Mouse (Mus musculus) C2C12 (cell line): ENCODE data around the gene Tmem131l. TPM values are rescaled to one million over a fixed set of nuclear protein-coding genes. Genes with fewer than 3 reads are reported as not detected.

Experiments
- H3K27me3 ChIP-seq: one replicate; pipeline ENCODE4 v1.6.1; 2011; ENCODE audit not compliant: control insufficient read depth, insufficient read depth, insufficient read length
- H3K36me3 ChIP-seq: one replicate; pipeline ENCODE4 v1.6.1; 2011; ENCODE audit not compliant: control insufficient read depth, insufficient read depth
- H3K4me3 ChIP-seq: one replicate; pipeline ENCODE4 v1.5.1; 2011; ENCODE audit warnings: mild to moderate bottlenecking, control low read depth; ENCODE audit not compliant: poor library complexity, insufficient read depth, severe bottlenecking
- H3K79me2 ChIP-seq: one replicate; pipeline ENCODE4 v1.6.1; 2011; ENCODE audit not compliant: control insufficient read depth, insufficient read depth
- H3K79me3 ChIP-seq: one replicate; pipeline ENCODE4 v1.6.1; 2011; ENCODE audit warnings: low read depth, control low read depth
- H3ac ChIP-seq: one replicate; pipeline ENCODE3; 2011; ENCODE audit warnings: low read depth; ENCODE audit not compliant: control insufficient read depth, insufficient read length
- CEBPB ChIP-seq: IDR thresholded peaks from one replicate; pipeline ENCODE4 v1.6.1; 2011; ENCODE audit warnings: low read depth, mild to moderate bottlenecking, control low read depth, moderate library complexity
- CTCF ChIP-seq: IDR thresholded peaks from one replicate; pipeline ENCODE4 v1.5.1; 2011; ENCODE audit not compliant: control insufficient read depth, insufficient read depth, insufficient read length
- FOSL1 ChIP-seq: IDR thresholded peaks from one replicate; pipeline ENCODE4 v1.8.0; 2011; ENCODE audit warnings: mild to moderate bottlenecking, low read length; ENCODE audit not compliant: poor library complexity, insufficient read depth, severe bottlenecking
- MAX ChIP-seq: IDR thresholded peaks from one replicate; pipeline ENCODE4 v1.6.1; 2011; ENCODE audit warnings: mild to moderate bottlenecking, control low read depth
- MYOD1 ChIP-seq: IDR thresholded peaks from one replicate; pipeline ENCODE4 v1.6.1; 2011; ENCODE audit warnings: low read depth; ENCODE audit not compliant: control insufficient read depth, insufficient read length
- MYOG ChIP-seq: IDR thresholded peaks from one replicate; pipeline ENCODE4 v1.6.1; 2011; ENCODE audit not compliant: control insufficient read depth, insufficient read length; ENCODE audit errors: extremely low read depth
- USF1 ChIP-seq: IDR thresholded peaks from one replicate; pipeline ENCODE4 v1.6.1; 2011; ENCODE audit warnings: low read depth, mild to moderate bottlenecking, control low read depth, moderate library complexity
- polyA plus RNA-seq: library from polyadenylated mRNA; unstranded; fragments of >200 nt; fragmentation: generic; extraction: Trizol; gene quantifications from one replicate; pipeline ENCODE4 v1.2.1, GENCODE M21; 2012; ENCODE audit warnings: missing spikeins

Gene Tmem131l
- polyA plus RNA-seq, 1 experiment = 10.4 TPM

DNA sequence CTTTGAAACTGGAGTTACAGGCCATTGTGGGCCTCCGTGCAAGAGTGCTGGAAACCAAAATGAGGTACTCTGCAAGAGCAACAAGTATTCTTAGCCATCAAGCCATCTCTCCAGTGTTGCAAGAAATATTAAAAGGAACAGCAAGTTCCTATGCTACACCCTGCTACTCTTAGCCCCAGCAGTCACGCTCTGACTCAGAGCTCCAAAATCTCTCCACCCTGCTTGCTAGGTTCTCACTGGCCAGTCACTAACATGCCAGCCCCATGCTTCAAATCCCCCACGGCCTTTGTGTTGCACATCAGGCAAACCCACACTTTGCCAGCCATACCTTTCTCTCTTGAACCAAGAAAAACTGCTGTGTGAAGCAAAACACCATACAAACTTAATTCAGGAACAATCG lies 96.8 kb downstream of the Tmem131l start:
- Histone ChIP-seq H3K79me2 (no peaks in the 10 kb centered on the region), H3K36me3 (no peaks in the 10 kb centered on the region), H3ac (no peak overlapping the region), H3K27me3 (no peaks in the 10 kb centered on the region), H3K4me3 (no peak overlapping the region), H3K79me3 (no peaks in the 10 kb centered on the region)
- no peak for TF ChIP-seq FOSL1
- TF ChIP-seq MYOG = no peak
- no peak for TF ChIP-seq CEBPB
- TF ChIP-seq CTCF = no peak
- no peak for TF ChIP-seq MAX
- TF ChIP-seq MYOD1 = no peak
- no peak for TF ChIP-seq USF1

DNA sequence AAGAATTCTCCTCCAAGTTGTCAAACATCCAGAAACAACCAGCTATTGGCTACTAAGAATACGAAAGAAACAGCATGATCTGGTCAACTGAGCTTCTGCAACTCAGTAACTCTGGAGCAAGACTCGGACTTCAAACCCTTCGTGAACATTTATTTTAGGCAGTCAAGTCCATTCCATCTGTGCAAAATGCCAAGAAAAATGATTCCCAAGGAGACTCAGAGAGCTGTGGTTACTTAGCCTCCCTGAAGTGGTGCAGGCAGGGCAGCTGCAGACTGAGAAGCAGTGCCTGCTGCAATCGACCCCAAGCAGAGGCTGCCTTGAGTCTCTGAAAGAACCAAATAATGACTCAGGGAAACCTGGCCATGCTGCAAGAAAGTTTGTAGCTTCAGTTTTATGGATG lies 98.1 kb downstream of the Tmem131l start:
- Histone ChIP-seq H3K4me3 (no peak overlapping the region), H3K27me3 (no peaks in the 10 kb centered on the region), H3K36me3 (no peaks in the 10 kb centered on the region), H3K79me3 (no peaks in the 10 kb centered on the region), H3ac (no peak overlapping the region), H3K79me2 (no peaks in the 10 kb centered on the region)
- TF ChIP-seq MYOG = no peak
- TF ChIP-seq FOSL1 = no peak
- TF ChIP-seq CTCF = no peak
- TF ChIP-seq MYOD1 = no peak
- TF ChIP-seq CEBPB = no peak
- TF ChIP-seq USF1 = no peak
- TF ChIP-seq MAX = no peak

DNA sequence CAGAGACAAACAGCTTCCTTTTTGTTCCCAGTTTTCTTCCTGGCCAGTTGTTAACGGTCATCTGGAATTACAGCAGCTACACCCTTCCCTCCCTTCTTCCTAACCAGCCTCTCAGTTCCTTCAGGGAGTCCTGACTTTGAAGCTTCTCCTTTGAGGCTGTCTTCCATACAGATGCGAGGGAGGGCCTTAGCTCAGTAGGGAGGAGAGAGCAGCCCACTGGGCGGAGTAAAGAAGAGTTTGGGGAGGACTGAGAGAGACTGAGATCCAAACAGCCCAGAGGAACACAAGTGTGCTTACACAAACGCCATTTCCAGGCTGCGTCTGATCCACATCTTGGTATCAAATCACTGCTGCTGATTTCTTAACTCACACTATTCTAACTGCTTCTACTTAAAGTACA lies 101.1 kb downstream of the Tmem131l start:
- no peaks in the 10 kb centered on the region for H3K79me3 ChIP-seq
- TF ChIP-seq MYOG (no peak), CTCF (no peak), FOSL1 (no peak), CEBPB (no peak), MAX (no peak), MYOD1 (no peak), USF1 (no peak)
- no peaks in the 10 kb centered on the region for H3K79me2 ChIP-seq
- H3K36me3 ChIP-seq = peaks cover 6% of the 10 kb centered on the region
- H3K27me3 ChIP-seq = no peaks in the 10 kb centered on the region
- H3ac ChIP-seq = no peak overlapping the region
- no peak overlapping the region for H3K4me3 ChIP-seq

- no peak for TF ChIP-seq MYOG
- no peak for TF ChIP-seq CEBPB
- no peak for TF ChIP-seq CTCF
- no peak for TF ChIP-seq MAX
- TF ChIP-seq FOSL1 = no peak
- TF ChIP-seq MYOD1 = no peak
- no peak for TF ChIP-seq USF1
- no peaks in the 10 kb centered on the region for H3K79me2 ChIP-seq
- no peak overlapping the region for H3ac ChIP-seq
- H3K4me3 ChIP-seq = no peak overlapping the region
- H3K79me3 ChIP-seq = no peaks in the 10 kb centered on the region
- H3K36me3 ChIP-seq = peaks cover 20% of the 10 kb centered on the region
- no peaks in the 10 kb centered on the region for H3K27me3 ChIP-seq
Observed at GRCm38 (mm10) chr3:83934514-83934913, 105.5 kb downstream of the Tmem131l start.

GRCm38 (mm10) chr3:83915768-83916496 lies 124.0 kb downstream of the Tmem131l start:
- Histone ChIP-seq H3K79me2 (no peaks in the 10 kb centered on the region), H3K27me3 (no peaks in the 10 kb centered on the region), H3K79me3 (no peaks in the 10 kb centered on the region), H3K4me3 (no peak overlapping the region), H3ac (no peak overlapping the region), H3K36me3 (peaks cover 18% of the 10 kb centered on the region)
- TF ChIP-seq USF1 = no peak
- TF ChIP-seq CTCF = peak; percentile 73
- TF ChIP-seq MAX = no peak
- TF ChIP-seq CEBPB = no peak
- TF ChIP-seq MYOG = no peak
- TF ChIP-seq FOSL1 = no peak
- no peak for TF ChIP-seq MYOD1

DNA sequence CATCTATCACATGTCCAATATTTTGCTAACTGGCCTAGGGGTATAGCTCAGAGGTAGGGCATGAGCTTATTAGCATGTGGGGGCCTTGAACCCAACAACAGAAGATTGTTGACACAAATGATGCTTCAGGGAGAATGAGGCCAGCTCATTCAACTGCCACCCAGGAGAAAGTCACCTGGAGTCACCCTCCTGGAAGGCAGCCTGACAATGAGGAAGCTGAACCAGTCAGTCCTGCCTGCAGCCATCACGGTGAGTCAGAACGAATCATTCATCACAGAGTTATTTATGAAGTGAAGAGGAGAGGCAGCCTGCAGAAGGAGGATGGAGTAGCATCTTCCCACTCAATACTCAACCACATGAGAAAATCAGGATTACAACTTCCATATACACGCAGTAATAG lies 124.9 kb downstream of the Tmem131l start:
- Histone ChIP-seq H3K79me2 (no peaks in the 10 kb centered on the region), H3ac (no peak overlapping the region), H3K4me3 (no peak overlapping the region), H3K36me3 (peaks cover 10% of the 10 kb centered on the region), H3K27me3 (no peaks in the 10 kb centered on the region), H3K79me3 (no peaks in the 10 kb centered on the region)
- TF ChIP-seq CEBPB (no peak), USF1 (no peak), MYOG (no peak), MYOD1 (no peak), CTCF (no peak), MAX (no peak), FOSL1 (no peak)
